Mouse (Mus musculus) heart, embryonic 16.5 days (tissue): ENCODE results near the gene Cdc34b. TPM values are rescaled to one million over a fixed set of nuclear protein-coding genes. Genes with fewer than 3 reads are reported as not detected.

ENCODE experiments used
- ATAC-seq: fragments of 200-750 bp; cut with Nextera tagmentation; replicated peaks from 2 replicates; pipeline ENCODE4 v1.8.0; 2017; ENCODE audit warnings: moderate number of reproducible peaks; ENCODE audit not compliant: insufficient read depth, low FRiP score; ENCODE audit errors: extremely low read depth
- H3K27ac ChIP-seq: fragments of 300-500 bp; sonication (generic); 2 replicates; pipeline ENCODE4 v1.5.1; 2014; ENCODE audit warnings: mild to moderate bottlenecking, low read length, control low read depth, moderate library complexity
- H3K27me3 ChIP-seq: fragments of 300-500 bp; sonication (generic); 2 replicates; pipeline ENCODE4 v1.6.1; 2014; ENCODE audit warnings: low read length, mixed read lengths; ENCODE audit not compliant: control insufficient read depth, insufficient read depth
- H3K36me3 ChIP-seq: fragments of 300-500 bp; sonication (generic); 2 replicates; pipeline ENCODE4 v1.6.1; 2014; ENCODE audit not compliant: control insufficient read depth, insufficient read depth
- H3K4me1 ChIP-seq: fragments of 300-500 bp; sonication (generic); 2 replicates; pipeline ENCODE4 v1.6.1; 2014; ENCODE audit warnings: low read length, mixed read lengths; ENCODE audit not compliant: control insufficient read depth, insufficient read depth
- H3K4me2 ChIP-seq: fragments of 300-500 bp; sonication (generic); 2 replicates; pipeline ENCODE4 v1.6.1; 2014; ENCODE audit warnings: low read depth, mild to moderate bottlenecking, control low read depth, low read length
- H3K4me3 ChIP-seq: fragments of 300-500 bp; sonication (generic); 2 replicates; pipeline ENCODE4 v1.5.1; 2014; ENCODE audit warnings: mild to moderate bottlenecking, control low read depth, low read length
- H3K9ac ChIP-seq: fragments of 300-500 bp; sonication (generic); 2 replicates; pipeline ENCODE4 v1.6.1; 2014; ENCODE audit warnings: low read length, control low read depth
- H3K9me3 ChIP-seq: fragments of 300-500 bp; sonication (generic); replicated peaks from 2 replicates; pipeline ENCODE4 v1.6.1; 2016; ENCODE audit warnings: low read length; ENCODE audit not compliant: control insufficient read depth
- WGBS: fragments of 180-500 bp; shearing (Covaris S2); extraction: QIAGEN DNeasy Blood & Tissue Kit; methylation state at CpG from one replicate; pipeline ENCODE4 v1.1.7; 2014; 5-methylcytosine and 5-hydroxymethylcytosine counted together
- polyA plus RNA-seq: library from polyadenylated mRNA; unstranded; fragments of >200 nt; fragmentation: Nextera tagmentation; extraction: Ambion mirVana; gene quantifications from 2 replicates; pipeline ENCODE4 v1.2.1, GENCODE M21; 2015

Gene Cdc34b
- polyA plus RNA-seq, 1 experiment from 2014 or later, result 0.39 TPM

DNA sequence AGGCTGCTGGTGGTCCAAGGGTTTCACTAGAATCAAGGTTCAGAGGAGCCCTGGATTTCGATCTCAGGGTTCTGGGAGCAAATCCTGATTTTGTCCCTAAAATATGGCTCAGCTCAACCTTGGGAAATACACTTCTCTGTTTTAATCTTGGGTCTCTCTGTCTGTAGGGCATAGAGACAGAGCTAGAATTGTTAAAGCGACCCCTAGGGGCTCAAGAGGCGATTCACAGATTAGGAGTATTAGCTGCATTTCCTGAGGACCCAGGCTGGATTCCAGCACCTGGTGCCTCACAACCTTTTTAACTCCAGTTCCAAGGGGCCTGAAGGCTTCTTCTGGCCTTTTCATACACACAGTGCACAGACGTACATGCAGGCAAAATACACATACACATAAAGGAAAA lies 12.0 kb upstream of the Cdc34b start:
- no peak overlapping the region for H3K4me3 ChIP-seq
- WGBS, result 26% methylated on average over 4 of the region's 4 CpGs
- ATAC-seq, result no peak

DNA sequence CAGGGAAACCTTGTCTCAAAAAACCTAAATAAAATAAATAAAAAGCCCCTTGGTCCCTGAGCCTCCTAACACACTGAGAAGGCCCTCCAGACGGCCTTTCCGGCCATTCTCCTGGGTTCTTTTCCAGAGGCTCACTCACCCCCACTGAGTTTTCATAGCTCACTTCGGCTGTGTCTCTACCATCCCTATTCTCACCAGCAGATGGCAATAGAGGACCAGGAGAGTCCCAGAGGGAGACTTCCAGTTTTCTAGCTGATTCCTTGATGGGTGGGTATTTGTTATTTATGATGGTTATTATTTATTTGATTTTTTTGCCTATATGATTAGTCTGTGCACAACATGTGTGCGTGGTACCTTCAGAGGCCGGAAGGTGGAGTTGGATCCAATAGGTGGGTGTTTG lies 11.3 kb upstream of the Cdc34b start:
- Histone ChIP-seq H3K36me3 (no peaks in the 10 kb centered on the region), H3K4me1 (no peaks in the 10 kb centered on the region), H3K9ac (no peak overlapping the region), H3K27me3 (no peaks in the 10 kb centered on the region), H3K27ac (no peak overlapping the region), H3K9me3 (no peaks in the 10 kb centered on the region), H3K4me2 (no peak overlapping the region), H3K4me3 (no peak overlapping the region)
- 23% methylated on average over 5 of the region's 5 CpGs for WGBS
- ATAC-seq, result no peak

More for the DNA sequence above, 12.0 kb upstream of the Cdc34b start:
- Histone ChIP-seq H3K4me1 (no peaks in the 10 kb centered on the region), H3K9ac (no peak overlapping the region), H3K4me2 (no peak overlapping the region), H3K27me3 (no peaks in the 10 kb centered on the region), H3K9me3 (no peaks in the 10 kb centered on the region), H3K27ac (no peak overlapping the region), H3K36me3 (no peaks in the 10 kb centered on the region)

GRCm38 (mm10) chr11:94731229-94731628 lies 10.4 kb upstream of the Cdc34b start:
- Histone ChIP-seq H3K4me1 (no peaks in the 10 kb centered on the region), H3K27ac (no peak overlapping the region), H3K27me3 (no peaks in the 10 kb centered on the region), H3K36me3 (no peaks in the 10 kb centered on the region), H3K9ac (no peak overlapping the region), H3K4me3 (no peak overlapping the region), H3K9me3 (no peaks in the 10 kb centered on the region), H3K4me2 (no peak overlapping the region)
- no peak for ATAC-seq
- 75% methylated on average over 12 of the region's 12 CpGs for WGBS

DNA sequence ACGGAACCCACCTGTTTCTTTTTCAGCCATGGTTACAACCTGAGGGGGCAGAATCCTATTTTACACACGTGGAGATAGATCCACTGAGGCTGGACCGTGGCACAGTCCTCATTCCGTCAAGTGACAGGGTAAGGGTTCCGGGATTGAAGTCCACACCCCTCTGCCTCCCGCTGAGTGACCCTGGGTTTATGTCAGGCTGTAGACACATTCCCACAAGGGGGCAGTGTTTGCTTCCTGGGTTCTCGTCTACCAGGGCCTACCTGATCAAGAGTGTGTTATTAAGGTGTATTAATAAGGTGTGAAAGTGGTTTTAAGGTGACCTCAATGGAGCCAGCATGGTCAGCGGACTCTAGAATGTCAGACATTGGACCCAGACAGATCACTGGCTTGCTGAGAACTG lies 8.8 kb upstream of the Cdc34b start:
- Histone ChIP-seq H3K9ac (no peak overlapping the region), H3K27ac (no peak overlapping the region), H3K4me1 (no peaks in the 10 kb centered on the region), H3K4me2 (peak overlapping the region; percentile 18; the same call in 1 of the 2 replicates), H3K36me3 (no peaks in the 10 kb centered on the region), H3K9me3 (no peaks in the 10 kb centered on the region), H3K4me3 (no peak overlapping the region), H3K27me3 (no peaks in the 10 kb centered on the region)
- no peak; the same call in 1 of the 2 replicates for ATAC-seq
- WGBS, result 35% methylated on average over 8 of the region's 8 CpGs

DNA sequence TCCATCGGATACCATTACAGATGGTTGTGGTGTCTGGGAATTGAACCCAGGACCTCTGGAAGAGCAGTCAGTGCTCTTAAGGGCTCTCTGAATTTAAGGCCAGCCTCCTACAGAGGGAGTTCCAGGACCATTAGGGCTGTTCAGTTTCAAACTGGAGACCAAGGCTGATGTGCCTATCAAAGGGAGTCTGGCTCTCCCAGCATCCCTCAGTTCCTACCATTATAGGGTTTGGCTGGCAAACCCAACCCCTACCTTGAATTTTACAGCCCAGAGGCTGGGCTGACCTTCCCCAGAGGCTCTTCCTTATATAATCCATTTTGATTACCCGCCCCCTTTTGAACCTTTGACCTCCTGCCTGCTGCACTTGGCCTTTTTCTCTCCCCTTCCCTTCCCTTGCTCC lies 5.8 kb upstream of the Cdc34b start:
- H3K4me1 ChIP-seq, result no peaks in the 10 kb centered on the region
- H3K36me3 ChIP-seq, result no peaks in the 10 kb centered on the region
- H3K9ac ChIP-seq, result no peak overlapping the region
- H3K4me3 ChIP-seq, result no peak overlapping the region
- 76% methylated on average over 2 of the region's 2 CpGs for WGBS
- no peak overlapping the region for H3K27ac ChIP-seq
- no peak overlapping the region for H3K4me2 ChIP-seq
- peaks cover 2% of the 10 kb centered on the region; the same call in 1 of the 2 replicates for H3K27me3 ChIP-seq
- H3K9me3 ChIP-seq, result no peaks in the 10 kb centered on the region
- no peak for ATAC-seq

- no peak for ATAC-seq
- peaks cover 4% of the 10 kb centered on the region; the same call in 1 of the 2 replicates for H3K4me1 ChIP-seq
Measured at GRCm38 (mm10) chr11:94752946-94753713, 11.5 kb downstream of the Cdc34b start.

GRCm38 (mm10) chr11:94759916-94760315 lies 18.3 kb downstream of the Cdc34b start:
- no peaks in the 10 kb centered on the region for H3K36me3 ChIP-seq
- no peak overlapping the region for H3K27ac ChIP-seq
- H3K9ac ChIP-seq, result no peak overlapping the region
- ATAC-seq, result no peak
- H3K4me1 ChIP-seq, result no peaks in the 10 kb centered on the region
- no peak overlapping the region for H3K4me3 ChIP-seq
- H3K4me2 ChIP-seq, result no peak overlapping the region
- no peaks in the 10 kb centered on the region for H3K9me3 ChIP-seq
- no peaks in the 10 kb centered on the region for H3K27me3 ChIP-seq
- WGBS, result 75% methylated on average over 6 of the region's 6 CpGs

More at GRCm38 (mm10) chr11:94752946-94753713, 11.5 kb downstream of the Cdc34b start:
- Histone ChIP-seq H3K9me3 (no peaks in the 10 kb centered on the region), H3K27me3 (no peaks in the 10 kb centered on the region), H3K4me2 (no peak overlapping the region), H3K27ac (no peak overlapping the region), H3K4me3 (no peak overlapping the region), H3K9ac (no peak overlapping the region), H3K36me3 (no peaks in the 10 kb centered on the region)
- WGBS, result 33% methylated on average over 2 of the region's 2 CpGs

- no peak overlapping the region for H3K27ac ChIP-seq
- H3K9me3 ChIP-seq, result no peaks in the 10 kb centered on the region
- H3K4me3 ChIP-seq, result no peak overlapping the region
- ATAC-seq, result no peak
- no peaks in the 10 kb centered on the region for H3K27me3 ChIP-seq
- 65% methylated on average over 3 of the region's 3 CpGs for WGBS
- no peaks in the 10 kb centered on the region for H3K4me1 ChIP-seq
- no peak overlapping the region for H3K9ac ChIP-seq
- H3K4me2 ChIP-seq, result no peak overlapping the region
- H3K36me3 ChIP-seq, result no peaks in the 10 kb centered on the region
Measured at GRCm38 (mm10) chr11:94760364-94760763, 18.8 kb downstream of the Cdc34b start.

GRCm38 (mm10) chr11:94760799-94761198 lies 19.2 kb downstream of the Cdc34b start:
- Histone ChIP-seq H3K4me2 (no peak overlapping the region), H3K36me3 (no peaks in the 10 kb centered on the region), H3K27me3 (no peaks in the 10 kb centered on the region), H3K9me3 (no peaks in the 10 kb centered on the region), H3K27ac (no peak overlapping the region), H3K9ac (no peak overlapping the region), H3K4me3 (no peak overlapping the region), H3K4me1 (no peaks in the 10 kb centered on the region)
- ATAC-seq, result no peak
- 66% methylated on average over 7 of the region's 7 CpGs for WGBS
